Mouse (Mus musculus) G1E (cell line): ENCODE results near the gene Sit1. TPM values are rescaled to one million over a fixed set of nuclear protein-coding genes. Genes with fewer than 3 reads are reported as not detected.

Experiments used
- ATAC-seq: 2 replicates; pipeline ENCODE4 v1.8.0; 2016; ENCODE audit warnings: mild to moderate bottlenecking; ENCODE audit not compliant: insufficient number of reproducible peaks, poor library complexity, low FRiP score, severe bottlenecking; ENCODE audit errors: extremely low read depth
- DNase-seq: peaks from one replicate; pipeline ENCODE4 v3.0.0; 2012; ENCODE audit warnings: low spot score
- H3K27me3 ChIP-seq: 2 replicates; pipeline ENCODE4 v1.6.1; 2012; ENCODE audit warnings: mild to moderate bottlenecking, low read length, inconsistent platforms; ENCODE audit not compliant: insufficient read depth
- H3K36me3 ChIP-seq: replicated peaks from 2 replicates; pipeline ENCODE3; 2012; ENCODE audit warnings: mild to moderate bottlenecking, inconsistent platforms
- H3K4me1 ChIP-seq: 2 replicates; pipeline ENCODE4 v1.6.1; 2012; ENCODE audit warnings: low read depth, low read length, inconsistent platforms, mixed read lengths; ENCODE audit not compliant: insufficient read depth
- H3K4me3 ChIP-seq: 2 replicates; pipeline ENCODE4 v1.5.1; 2012; ENCODE audit warnings: low read depth, mild to moderate bottlenecking, inconsistent platforms, low read length, moderate library complexity, mixed read lengths
- H3K9me3 ChIP-seq: replicated peaks from 2 replicates; pipeline ENCODE4 v1.6.1; 2012; ENCODE audit warnings: inconsistent platforms
- CTCF ChIP-seq: IDR thresholded peaks from 2 replicates; pipeline ENCODE4 v1.5.1; 2012; ENCODE audit warnings: low read depth, low read length, inconsistent platforms, mixed read lengths
- GATA1 ChIP-seq: IDR thresholded peaks from 2 replicates; pipeline ENCODE4 v1.6.1; 2012; ENCODE audit warnings: borderline replicate concordance, low read length, inconsistent platforms, mixed read lengths
- GATA2 ChIP-seq: IDR thresholded peaks from 2 replicates; pipeline ENCODE4 v1.6.1; 2012; ENCODE audit warnings: low read depth, low read length, inconsistent platforms, borderline replicate concordance
- POLR2AphosphoS5 ChIP-seq: IDR thresholded peaks from 2 replicates; pipeline ENCODE4 v1.6.1; 2012; ENCODE audit warnings: low read depth, low read length, inconsistent platforms; ENCODE audit not compliant: insufficient replicate concordance
- TAL1 ChIP-seq: conservative IDR thresholded peaks from 2 replicates; pipeline ENCODE4 v1.6.1; 2012; ENCODE audit warnings: low read depth, low read length, inconsistent platforms, mixed read lengths
- polyA plus RNA-seq: library from polyadenylated mRNA; stranded (reverse); fragments of >175 nt; gene quantifications from 2 replicates; pipeline ENCODE4 v1.2.3, GENCODE M21; 2012
- total RNA-seq, 2 experiments: library from RNA; stranded (forward) in 1 of 2; stranded (reverse) in 1 of 2; fragments of 200-1000 nt in 1 of 2; fragments of >200 nt in 1 of 2; fragmentation: Nextera tagmentation in 1 of 2; gene quantifications; 2 replicates each; pipeline ENCODE4 v1.2.3; 2014 to 2017

Sit1 gene
- total and polyA plus RNA-seq, 3 experiments: not detected

GRCm38 (mm10) chr4:43456470-43456869 lies 27.1 kb downstream of the Sit1 start:
- peaks cover 31% of the 10 kb centered on the region for H3K4me1 ChIP-seq
- DNase-seq (no peak), ATAC-seq (no peak)
- peaks cover 67% of the 10 kb centered on the region for H3K27me3 ChIP-seq
- no peaks in the 10 kb centered on the region for H3K36me3 ChIP-seq
- no peak overlapping the region for H3K4me3 ChIP-seq
- no peaks in the 10 kb centered on the region for H3K9me3 ChIP-seq
- TF ChIP-seq POLR2AphosphoS5 (no peak), GATA1 (no peak), TAL1 (no peak), CTCF (no peak), GATA2 (no peak)

- Histone ChIP-seq H3K36me3 (no peaks in the 10 kb centered on the region), H3K27me3 (peaks cover 63% of the 10 kb centered on the region), H3K9me3 (no peaks in the 10 kb centered on the region), H3K4me3 (no peak within 1 kb of the TSS; the same call in 1 of the 2 replicates), H3K4me1 (peaks cover 31% of the 10 kb centered on the region)
- TF ChIP-seq POLR2AphosphoS5 (no peak), TAL1 (no peak), CTCF (no peak), GATA2 (no peak), GATA1 (no peak)
- DNase-seq (peak; percentile 79), ATAC-seq (peak; percentile 70)
Measured at GRCm38 (mm10) chr4:43454041-43454836, 29.3 kb downstream of the Sit1 start, which contains the start of gene Cd72. Cd72 (minus strand) TSS chr4:43454628.

- Histone ChIP-seq H3K4me1 (peaks cover 31% of the 10 kb centered on the region), H3K4me3 (no peak overlapping the region), H3K9me3 (no peaks in the 10 kb centered on the region), H3K36me3 (peaks cover 2% of the 10 kb centered on the region), H3K27me3 (peaks cover 55% of the 10 kb centered on the region)
- ATAC-seq (no peak), DNase-seq (no peak)
- TF ChIP-seq POLR2AphosphoS5: no peak
- TF ChIP-seq GATA1: no peak
- TF ChIP-seq GATA2: no peak
- no peak for TF ChIP-seq CTCF
- TF ChIP-seq TAL1: no peak
Measured at GRCm38 (mm10) chr4:43453413-43453812, 30.1 kb downstream of the Sit1 start.

GRCm38 (mm10) chr4:43452315-43452714 lies 31.2 kb downstream of the Sit1 start:
- DNase-seq: no peak
- no peak for ATAC-seq
- H3K4me1 ChIP-seq: peaks cover 31% of the 10 kb centered on the region
- H3K4me3 ChIP-seq: no peak overlapping the region
- H3K27me3 ChIP-seq: peaks cover 49% of the 10 kb centered on the region
- TF ChIP-seq CTCF: no peak
- TF ChIP-seq POLR2AphosphoS5: no peak
- TF ChIP-seq GATA2: no peak
- no peak for TF ChIP-seq TAL1
- no peak for TF ChIP-seq GATA1
- H3K9me3 ChIP-seq: no peaks in the 10 kb centered on the region
- H3K36me3 ChIP-seq: peaks cover 13% of the 10 kb centered on the region

GRCm38 (mm10) chr4:43448554-43448953 lies 35.0 kb downstream of the Sit1 start:
- DNase-seq (no peak), ATAC-seq (no peak)
- Histone ChIP-seq H3K4me3 (no peak overlapping the region), H3K36me3 (peaks cover 42% of the 10 kb centered on the region), H3K27me3 (peaks cover 26% of the 10 kb centered on the region), H3K4me1 (peaks cover 19% of the 10 kb centered on the region), H3K9me3 (no peaks in the 10 kb centered on the region)
- TF ChIP-seq CTCF (no peak), GATA1 (no peak), POLR2AphosphoS5 (no peak), TAL1 (no peak), GATA2 (no peak)

GRCm38 (mm10) chr4:43447251-43447650 lies 36.3 kb downstream of the Sit1 start:
- ATAC-seq (no peak), DNase-seq (no peak)
- Histone ChIP-seq H3K36me3 (peaks cover 42% of the 10 kb centered on the region), H3K4me3 (no peak overlapping the region), H3K27me3 (peaks cover 13% of the 10 kb centered on the region), H3K9me3 (no peaks in the 10 kb centered on the region), H3K4me1 (peaks cover 17% of the 10 kb centered on the region)
- TF ChIP-seq POLR2AphosphoS5: no peak
